ENCODE assay signal across 10 mouse cellular contexts in genomic region chr9:106080261-106081033, GRCm38 (mm10). TPM values are rescaled to one million over a fixed set of nuclear protein-coding genes. Genes with fewer than 3 reads are reported as not detected.
DNase-seq lines count a peak whose midpoint lies in the region; ATAC-seq and TF ChIP-seq lines count a peak whose summit lies in the region.
"Had no signal": no experiment of that assay in that cellular context is flagged by ENCODE, and none has a peak within 500 bp of the region (broad histone marks: within the 10 kb centered on the region; RNA-seq: fewer than 3 reads in every experiment).

No protein-coding gene starts in this region.

- no peak for TF ChIP-seq EP300 in heart, adult 2 months (IDR thresholded peaks at IDR 0.05; ENCODE audit: insufficient read depth, low read depth, low read length)

- DNase-seq in heart, adult 2 months, result peak in 1 of 2 experiments; percentile 9
- peak; percentile 17 for DNase-seq in G1E (ENCODE audit: low spot score)
- DNase-seq in cerebellum, postnatal 25 days, result peak; percentile 18 to 42
- peak; percentile 16 to 45 for DNase-seq in left cerebral cortex, postnatal 25 days (ENCODE audit: low spot score in 2 of 2)
- peak; percentile 38 for DNase-seq in retina, embryonic 14.5 days (ENCODE audit: low spot score)
- DNase-seq in urinary bladder, postnatal 14 days (ENCODE audit: low spot score), result no peak
- DNase-seq: liver, embryonic 13.5 days had no signal

- 51% methylated on average over 12 of the region's 12 CpGs for WGBS in heart, adult 2 months
- 58% methylated on average over 12 of the region's 12 CpGs for WGBS in heart, embryonic 12.5 days

- intact Hi-C loops in heart, adult 2 months (cut with DNase I), result no loop called here
- intact Hi-C loops in left cerebral cortex, postnatal 25 days (cut with DNase I), result no loop called here

- H3K4me2 ChIP-seq in heart, embryonic 12.5 days, result no peak overlapping the region
- H3K4me2 ChIP-seq: embryonic facial prominence, embryonic 12.5 days; liver, embryonic 13.5 days had no signal

- TF ChIP-seq CTCF in heart, adult 2 months (IDR thresholded peaks at IDR 0.05), result peak; percentile 69
- no peak for TF ChIP-seq CTCF in G1E (IDR thresholded peaks at IDR 0.05; ENCODE audit: low read depth, low read length)

- no peak overlapping the region for H3K4me3 ChIP-seq in heart, adult 2 months
- no peak overlapping the region for H3K4me3 ChIP-seq in heart, embryonic 12.5 days
- H3K4me3 ChIP-seq in G1E (ENCODE audit: low read depth, low read length), result no peak overlapping the region
- H3K4me3 ChIP-seq: embryonic facial prominence, embryonic 12.5 days; liver, embryonic 13.5 days had no signal

- no peaks in the 10 kb centered on the region for H3K79me2 ChIP-seq in heart, adult 2 months (replicated peaks; ENCODE audit: control insufficient read depth, insufficient read depth, low read length)

- H3K9me3 ChIP-seq in heart, embryonic 12.5 days (replicated peaks), result no peaks in the 10 kb centered on the region
- no peaks in the 10 kb centered on the region for H3K9me3 ChIP-seq in G1E (replicated peaks)
- H3K9me3 ChIP-seq: embryonic facial prominence, embryonic 12.5 days; liver, embryonic 13.5 days had no signal

- ATAC-seq in heart, embryonic 12.5 days (ENCODE audit: insufficient number of reproducible peaks, low FRiP score), result no peak
- ATAC-seq in G1E (ENCODE audit: extremely low read depth, insufficient number of reproducible peaks, low FRiP score, poor library complexity, severe bottlenecking), result no peak
- ATAC-seq in hematopoietic stem cell, adult 5-6 weeks (replicated peaks in 1 of 2; ENCODE audit: insufficient read depth in 1 of 2, low FRiP score in 2 of 2, low TSS enrichment in 1 of 2, low read depth in 1 of 2, poor library complexity in 2 of 2, severe bottlenecking in 2 of 2), result peak; percentile 42 to 75; a peak in 3 of 4 replicates

- no peak overlapping the region for H3K9ac ChIP-seq in heart, adult 2 months (ENCODE audit: low read depth, low read length)
- no peak overlapping the region for H3K9ac ChIP-seq in heart, embryonic 12.5 days
- H3K9ac ChIP-seq: embryonic facial prominence, embryonic 12.5 days; liver, embryonic 13.5 days had no signal

- H3K27me3 ChIP-seq in heart, adult 2 months (ENCODE audit: control insufficient read depth, insufficient read depth, low read length), result no peaks in the 10 kb centered on the region
- no peaks in the 10 kb centered on the region for H3K27me3 ChIP-seq in heart, embryonic 12.5 days (replicated peaks)
- H3K27me3 ChIP-seq in G1E (ENCODE audit: insufficient read depth, low read length), result no peaks in the 10 kb centered on the region
- H3K27me3 ChIP-seq: embryonic facial prominence, embryonic 12.5 days; liver, embryonic 13.5 days had no signal

- TF ChIP-seq POLR2A in heart, adult 2 months (IDR thresholded peaks at IDR 0.05; ENCODE audit: insufficient read depth, low read depth, low read length), result no peak

- no peaks in the 10 kb centered on the region for H3K36me3 ChIP-seq in heart, adult 2 months (ENCODE audit: control insufficient read depth, insufficient read depth, low read length)
- no peaks in the 10 kb centered on the region for H3K36me3 ChIP-seq in heart, embryonic 12.5 days
- no peaks in the 10 kb centered on the region for H3K36me3 ChIP-seq in G1E (replicated peaks)
- H3K36me3 ChIP-seq: embryonic facial prominence, embryonic 12.5 days; liver, embryonic 13.5 days had no signal

- H3K27ac ChIP-seq in heart, adult 2 months, result no peak overlapping the region
- no peak overlapping the region for H3K27ac ChIP-seq in heart, embryonic 12.5 days (ENCODE audit: poor library complexity, severe bottlenecking)
- H3K27ac ChIP-seq: embryonic facial prominence, embryonic 12.5 days; liver, embryonic 13.5 days had no signal

- H3K4me1 ChIP-seq in heart, adult 2 months (ENCODE audit: control insufficient read depth, insufficient read depth, low read length), result no peaks in the 10 kb centered on the region
- H3K4me1 ChIP-seq in heart, embryonic 12.5 days (replicated peaks), result no peaks in the 10 kb centered on the region
- no peaks in the 10 kb centered on the region for H3K4me1 ChIP-seq in G1E (ENCODE audit: insufficient read depth, low read depth, low read length)
- H3K4me1 ChIP-seq: embryonic facial prominence, embryonic 12.5 days; liver, embryonic 13.5 days had no signal

RNA-seq across cellular contexts. Expression of gene Col6a4, which starts 16.1 kb away (rescaled TPM):
- total RNA-seq in heart, adult 2 months (2021), result not detected
- polyA plus RNA-seq in heart, adult 2 months (2012; rRNA removed), result not detected in 2 replicates
- 0.04 TPM in 1 of 2 replicates, not detected in the other for polyA plus RNA-seq in heart, embryonic 12.5 days (2016; fragmentation: Nextera tagmentation; extraction: Ambion mirVana)
- total RNA-seq in G1E (2014; fragmentation: Nextera tagmentation) (not detected in 2 replicates), G1E (2017) (0.38 TPM in 1 of 2 replicates, not detected in the other)
- not detected in 2 replicates for polyA plus RNA-seq in G1E (2012)
- not detected in 2 replicates for total RNA-seq in hematopoietic stem cell, adult 5-6 weeks (2017)
- 1 to 10 TPM; 1.8 to 2.7 TPM for total RNA-seq in left cerebral cortex, postnatal 25 days (2021)
- polyA plus RNA-seq: liver, embryonic 13.5 days had no signal

Comparison
In these comparisons a context has a peak if more than half of its experiments do, and no peak if none do; other contexts are left out.
1. ATAC-seq: peak in hematopoietic stem cell, adult 5-6 weeks (2 of 2); none in heart, embryonic 12.5 days (single experiment) and G1E (single experiment).